Mouse (Mus musculus) C2C12 (cell line): ENCODE measurements around the gene Scn1a. TPM values are rescaled to one million over a fixed set of nuclear protein-coding genes. Genes with fewer than 3 reads are reported as not detected.

Experiments used
- H3K27me3 ChIP-seq: one replicate; pipeline ENCODE4 v1.6.1; 2011; ENCODE audit not compliant: control insufficient read depth, insufficient read depth, insufficient read length
- H3K36me3 ChIP-seq: one replicate; pipeline ENCODE4 v1.6.1; 2011; ENCODE audit not compliant: control insufficient read depth, insufficient read depth
- H3K4me3 ChIP-seq: one replicate; pipeline ENCODE4 v1.5.1; 2011; ENCODE audit warnings: mild to moderate bottlenecking, control low read depth; ENCODE audit not compliant: poor library complexity, insufficient read depth, severe bottlenecking
- H3K79me2 ChIP-seq: one replicate; pipeline ENCODE4 v1.6.1; 2011; ENCODE audit not compliant: control insufficient read depth, insufficient read depth
- H3K79me3 ChIP-seq: one replicate; pipeline ENCODE4 v1.6.1; 2011; ENCODE audit warnings: low read depth, control low read depth
- H3ac ChIP-seq: one replicate; pipeline ENCODE3; 2011; ENCODE audit warnings: low read depth; ENCODE audit not compliant: control insufficient read depth, insufficient read length
- CEBPB ChIP-seq: IDR thresholded peaks from one replicate; pipeline ENCODE4 v1.6.1; 2011; ENCODE audit warnings: low read depth, mild to moderate bottlenecking, control low read depth, moderate library complexity
- CTCF ChIP-seq: IDR thresholded peaks from one replicate; pipeline ENCODE4 v1.5.1; 2011; ENCODE audit not compliant: control insufficient read depth, insufficient read depth, insufficient read length
- FOSL1 ChIP-seq: IDR thresholded peaks from one replicate; pipeline ENCODE4 v1.8.0; 2011; ENCODE audit warnings: mild to moderate bottlenecking, low read length; ENCODE audit not compliant: poor library complexity, insufficient read depth, severe bottlenecking
- MAX ChIP-seq: IDR thresholded peaks from one replicate; pipeline ENCODE4 v1.6.1; 2011; ENCODE audit warnings: mild to moderate bottlenecking, control low read depth
- MYOD1 ChIP-seq: IDR thresholded peaks from one replicate; pipeline ENCODE4 v1.6.1; 2011; ENCODE audit warnings: low read depth; ENCODE audit not compliant: control insufficient read depth, insufficient read length
- MYOG ChIP-seq: IDR thresholded peaks from one replicate; pipeline ENCODE4 v1.6.1; 2011; ENCODE audit not compliant: control insufficient read depth, insufficient read length; ENCODE audit errors: extremely low read depth
- USF1 ChIP-seq: IDR thresholded peaks from one replicate; pipeline ENCODE4 v1.6.1; 2011; ENCODE audit warnings: low read depth, mild to moderate bottlenecking, control low read depth, moderate library complexity
- polyA plus RNA-seq: library from polyadenylated mRNA; unstranded; fragments of >200 nt; fragmentation: generic; extraction: Trizol; gene quantifications from one replicate; pipeline ENCODE4 v1.2.1, GENCODE M21; 2012; ENCODE audit warnings: missing spikeins

Scn1a gene
- polyA plus RNA-seq, 1 experiment = not detected

GRCm38 (mm10) chr2:66462458-66462857, 21.8 kb upstream of the Scn1a start:
- Histone ChIP-seq H3ac (no peak overlapping the region), H3K4me3 (no peak overlapping the region), H3K79me3 (no peaks in the 10 kb centered on the region), H3K27me3 (no peaks in the 10 kb centered on the region), H3K36me3 (no peaks in the 10 kb centered on the region), H3K79me2 (no peaks in the 10 kb centered on the region)
- TF ChIP-seq MYOG (no peak), CEBPB (no peak), MYOD1 (no peak), FOSL1 (no peak), USF1 (no peak)

- Histone ChIP-seq H3K79me3 (no peaks in the 10 kb centered on the region), H3K27me3 (peaks cover 10% of the 10 kb centered on the region), H3K79me2 (no peaks in the 10 kb centered on the region), H3ac (no peak overlapping the region), H3K4me3 (no peak overlapping the region), H3K36me3 (no peaks in the 10 kb centered on the region)
- no peak for TF ChIP-seq CTCF
- no peak for TF ChIP-seq MYOG
- TF ChIP-seq FOSL1 = no peak
Measured at GRCm38 (mm10) chr2:66439764-66440471, 722 bp downstream of the Scn1a start.

- Histone ChIP-seq H3K36me3 (no peaks in the 10 kb centered on the region), H3K79me2 (no peaks in the 10 kb centered on the region), H3ac (no peak overlapping the region), H3K79me3 (no peaks in the 10 kb centered on the region), H3K27me3 (peaks cover 10% of the 10 kb centered on the region), H3K4me3 (no peak overlapping the region)
- TF ChIP-seq USF1 (no peak), FOSL1 (no peak), CEBPB (no peak), MYOD1 (no peak), CTCF (no peak), MAX (no peak), MYOG (no peak)
Measured at GRCm38 (mm10) chr2:66436286-66436685, 4.4 kb downstream of the Scn1a start.

GRCm38 (mm10) chr2:66409740-66410290, 30.8 kb downstream of the Scn1a start:
- Histone ChIP-seq H3ac (no peak overlapping the region), H3K27me3 (peaks cover 29% of the 10 kb centered on the region), H3K4me3 (no peak overlapping the region), H3K36me3 (no peaks in the 10 kb centered on the region), H3K79me2 (no peaks in the 10 kb centered on the region), H3K79me3 (no peaks in the 10 kb centered on the region)
- TF ChIP-seq MYOG = no peak
- TF ChIP-seq FOSL1 = no peak
- peak; percentile 35 for TF ChIP-seq CTCF

DNA sequence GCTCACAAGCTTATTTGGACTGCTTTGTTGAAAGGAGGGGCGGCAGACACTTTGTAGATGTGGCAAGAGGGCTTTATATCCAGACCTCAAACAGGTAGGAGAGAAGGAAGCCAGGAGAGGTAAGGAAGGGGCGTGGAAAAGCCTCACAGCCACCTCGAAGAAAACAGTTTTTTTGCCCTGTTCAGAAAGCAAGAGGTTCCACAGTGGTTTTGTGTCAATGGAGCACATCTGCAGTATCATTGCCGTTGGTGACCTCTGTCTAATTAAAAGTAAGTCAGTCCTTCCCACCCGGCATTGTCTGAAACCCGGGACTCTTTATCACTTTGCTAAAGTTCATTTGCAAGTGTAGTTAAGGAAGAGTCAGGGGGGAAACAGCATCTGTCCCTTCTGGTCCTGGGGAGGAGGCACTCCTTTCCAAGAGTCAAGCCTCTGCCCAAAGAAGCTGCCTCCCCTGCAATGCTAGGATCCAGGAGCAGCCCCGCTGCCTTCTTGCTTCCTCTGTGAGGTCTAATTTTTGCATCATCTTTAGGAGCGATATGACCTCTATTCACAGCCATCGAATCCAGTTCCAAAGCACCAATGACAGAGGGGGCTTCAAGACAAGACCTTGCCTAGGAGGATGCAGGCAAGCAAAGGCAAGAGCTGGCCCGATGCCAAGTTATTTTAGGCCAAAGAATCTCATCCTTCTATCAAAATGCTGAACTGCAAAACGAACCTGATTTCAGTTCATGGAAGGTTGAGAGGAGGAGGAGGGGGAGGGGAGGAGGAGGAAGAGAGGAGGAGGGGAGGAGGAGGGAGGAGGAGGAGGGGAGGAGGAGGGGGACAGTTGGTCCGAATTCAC, 31.5 kb downstream of the Scn1a start:
- H3K79me2 ChIP-seq = no peaks in the 10 kb centered on the region
- no peak for TF ChIP-seq USF1
- no peak for TF ChIP-seq MYOD1
- TF ChIP-seq MYOG = no peak
- TF ChIP-seq CTCF = no peak
- no peak for TF ChIP-seq FOSL1
- TF ChIP-seq MAX = no peak
- no peak for TF ChIP-seq CEBPB
- no peaks in the 10 kb centered on the region for H3K79me3 ChIP-seq
- H3K27me3 ChIP-seq = peaks cover 29% of the 10 kb centered on the region
- H3ac ChIP-seq = no peak overlapping the region
- no peak overlapping the region for H3K4me3 ChIP-seq
- no peaks in the 10 kb centered on the region for H3K36me3 ChIP-seq
